Mouse (Mus musculus): ENCODE results near the gene Cbfa2t2.

GRCm38 (mm10) chr2:154436076-154436457, 214 bp upstream of the Cbfa2t2 start:
- TF ChIP-seq CTCF (IDR thresholded peaks at IDR 0.05; ENCODE audit: low read depth), result peak; percentile 43
- no peak for TF ChIP-seq EP300 (optimal IDR thresholded peaks at IDR 0.05)

Measured in stomach, postnatal 0 days (tissue).